Mouse (Mus musculus) CD8-positive naive resting alpha-beta T cell, adult 57 days (primary cell): ENCODE results near the gene Asb15. TPM values are rescaled to one million over a fixed set of nuclear protein-coding genes. Genes with fewer than 3 reads are reported as not detected.

Source experiments
- total RNA-seq: library from RNA; stranded (reverse); gene quantifications from one replicate; pipeline ENCODE4 v1.2.4, GENCODE M21; 2023

Asb15 gene
- not detected for total RNA-seq

DNA sequence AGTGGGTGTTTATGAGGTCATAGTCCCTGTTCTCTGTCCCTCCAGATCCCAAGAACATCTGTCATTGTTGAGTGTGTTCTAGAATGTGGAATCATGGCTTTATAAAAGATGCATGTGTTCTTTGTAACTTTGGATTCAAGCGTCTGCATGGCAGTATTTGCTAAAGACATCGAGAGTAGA, at the start of gene Asb15:
Asb15 (plus strand) TSS at position 81 of the 180 bp plus-strand sequence.

DNA sequence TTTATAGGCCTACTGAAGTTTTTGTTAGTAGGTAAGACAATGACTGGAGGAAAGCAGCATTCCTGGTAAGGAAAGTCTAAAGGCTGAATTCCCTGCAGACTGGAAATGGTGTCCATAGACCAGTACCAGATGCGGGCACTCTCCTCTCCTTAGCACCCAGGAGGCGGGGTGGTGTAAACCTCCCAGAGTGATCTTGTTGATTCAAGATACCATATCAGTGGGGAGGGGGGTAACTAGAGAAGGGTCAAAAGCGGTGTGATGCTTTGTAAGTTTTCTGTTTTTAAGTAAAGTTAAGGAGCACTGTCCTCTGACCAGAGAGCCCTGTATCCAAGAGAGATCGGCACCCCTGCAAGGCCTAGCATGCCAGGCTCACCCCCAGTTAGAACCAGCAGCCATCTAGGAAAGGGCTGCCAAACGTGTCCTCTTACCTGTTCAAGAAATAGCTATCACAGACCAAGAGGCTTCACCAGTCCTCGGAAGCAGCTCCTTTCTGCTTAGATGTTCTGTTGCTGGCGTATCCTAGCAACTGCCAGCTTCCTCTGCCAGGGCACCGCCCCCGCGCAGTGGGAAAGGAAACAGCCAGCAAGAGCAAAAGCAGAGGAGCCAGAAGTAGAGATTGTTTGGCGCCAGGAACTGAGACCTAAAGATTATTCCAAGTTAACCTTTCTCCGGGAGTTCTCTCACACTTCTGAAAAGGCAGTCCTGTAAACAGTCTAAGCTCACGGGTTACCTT, 13.2 kb upstream of the Asb15 start, which contains the start of gene Iqub:
Iqub (minus strand) TSS at position 516 of the 733 bp plus-strand sequence.

DNA sequence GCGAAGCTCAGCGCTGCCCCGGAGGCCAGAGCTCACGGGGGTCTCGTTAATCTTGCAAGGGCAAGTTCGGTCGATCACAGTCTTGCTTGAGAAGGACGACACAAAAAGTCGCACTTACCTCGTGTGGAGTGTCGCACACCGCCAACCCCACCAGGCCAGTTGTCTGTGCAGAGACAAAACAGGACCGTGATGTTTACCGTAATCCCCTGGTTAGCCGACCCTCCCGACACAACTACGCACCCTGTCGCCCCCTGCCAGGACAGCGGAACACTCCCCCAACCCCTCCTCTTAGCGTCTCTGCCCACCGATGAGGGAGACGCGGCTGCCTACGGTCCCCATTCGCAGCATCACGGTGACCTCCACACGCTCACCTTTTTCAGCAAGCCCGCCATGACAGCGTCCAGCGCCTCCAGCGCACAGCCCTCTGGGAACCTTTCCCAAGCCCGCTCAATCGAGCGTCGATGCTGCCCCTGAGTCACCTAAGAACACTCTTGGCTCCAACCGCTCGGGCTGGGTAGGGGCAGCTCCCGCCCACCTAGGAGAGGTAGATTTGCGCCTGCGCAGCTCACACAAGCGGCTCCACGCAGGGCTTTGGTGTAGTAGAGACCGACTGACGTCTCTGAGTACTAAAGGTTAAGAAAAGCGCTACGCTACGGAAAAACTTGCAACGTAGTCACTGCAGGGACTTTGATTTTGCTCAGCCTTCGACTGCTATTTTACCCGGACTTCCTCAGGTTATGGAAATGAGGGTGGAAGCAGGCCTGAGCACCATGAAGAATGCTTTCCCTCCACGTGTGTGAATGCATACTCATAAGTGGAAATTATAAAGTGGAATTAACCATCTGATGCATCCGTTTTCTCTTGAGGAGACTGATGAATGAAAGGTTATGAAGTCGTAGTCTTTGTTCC, 535 bp upstream of the Asb15 start, which contains the start of gene Ndufa5:
Ndufa5 (minus strand) TSS at position 859 of the 909 bp plus-strand sequence.

GRCm38 (mm10) chr6:24597500-24597899, 69.6 kb downstream of the Asb15 start, which contains the start of gene Lmod2:
Gene Lmod2 (plus strand): TSS chr6:24597762.

Other genes with a start within 250 kb of the Asb15 start
- not detected for gene Iqub, start 13.1 kb upstream of the Asb15 start, total RNA-seq
- gene Ndufa5, start 131 bp upstream of the Asb15 start, total RNA-seq = 50.2 TPM
- not detected for gene Lmod2, start 69.6 kb downstream of the Asb15 start, total RNA-seq
- 41.4 TPM for gene Wasl, start 136.9 kb downstream of the Asb15 start, total RNA-seq
- gene Hyal6, start 205.1 kb downstream of the Asb15 start, total RNA-seq = not detected
- gene Hyal4, start 220.2 kb downstream of the Asb15 start, total RNA-seq = not detected